Mouse (Mus musculus) gastrocnemius, adult 8-10 months (tissue): Measurements from ENCODE around the gene Gm21721. TPM values are rescaled to one million over a fixed set of nuclear protein-coding genes. Genes with fewer than 3 reads are reported as not detected.
"Not testable (repeated sequence)": the region's sequence is repeated elsewhere in the genome, so short reads cannot be mapped to it uniquely, and the experiment has no call there.

ENCODE experiments used
- DNase-seq, 2 experiments: peaks; one replicate each; pipeline ENCODE4 v3.0.0; 2022; ENCODE audit warnings: low spot score in 2 of 2
- total RNA-seq, 4 experiments: library from RNA; stranded (reverse); gene quantifications; 2 replicates each; pipeline ENCODE4 v1.2.4; 2022

Gene Gm21721
- not detected for total RNA-seq

DNA sequence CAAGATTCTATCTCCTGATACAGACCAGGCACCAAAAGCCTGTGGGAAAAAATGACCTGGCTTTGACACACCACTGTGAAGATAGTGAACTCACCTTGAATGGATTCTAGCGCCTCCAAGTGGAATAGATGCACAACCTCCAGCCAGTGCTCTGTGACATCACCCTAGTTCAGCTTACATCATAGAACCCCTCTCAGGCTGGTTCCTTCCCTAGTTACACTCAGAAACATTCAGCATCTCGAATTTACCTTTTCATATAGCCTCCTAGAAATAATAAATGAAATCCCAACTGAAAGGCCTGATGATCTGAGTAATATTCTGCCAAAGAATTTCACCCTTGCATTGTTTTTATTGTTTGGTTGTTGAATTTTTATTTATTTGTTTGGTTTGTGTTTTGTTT, at the start of gene Gm21721:
Gene Gm21721, minus strand, starts transcription at position 101 of the 400 bp plus-strand sequence.
- DNase-seq: not testable (repeated sequence)

Other genes with a start within 250 kb of the Gm21721 start
- not detected for gene Gm21292, start 68.3 kb downstream of the Gm21721 start, total RNA-seq
- gene Gm21812, start 145.0 kb upstream of the Gm21721 start, total RNA-seq: not detected
- gene Gm21874, start 214.0 kb upstream of the Gm21721 start, total RNA-seq: not detected